Mouse (Mus musculus) midbrain, embryonic 12.5 days (tissue): ENCODE data around the gene Gm21477. TPM values are rescaled to one million over a fixed set of nuclear protein-coding genes. Genes with fewer than 3 reads are reported as not detected.
"Not testable (repeated sequence)": the region's sequence is repeated elsewhere in the genome, so short reads cannot be mapped to it uniquely, and the experiment has no call there.

Source experiments
- ATAC-seq: fragments of 200-750 bp; cut with Nextera tagmentation; 2 replicates; pipeline ENCODE4 v1.8.0; 2017; ENCODE audit warnings: low read depth, moderate TSS enrichment, moderate library complexity; ENCODE audit not compliant: low FRiP score
- H3K27ac ChIP-seq: fragments of 300-500 bp; sonication (generic); replicated peaks from 2 replicates; pipeline ENCODE4 v1.5.1; 2016; ENCODE audit warnings: mild to moderate bottlenecking
- H3K27me3 ChIP-seq: fragments of 300-500 bp; sonication (generic); 2 replicates; pipeline ENCODE4 v1.6.1; 2016; ENCODE audit warnings: mild to moderate bottlenecking
- H3K36me3 ChIP-seq: fragments of 300-500 bp; sonication (generic); 2 replicates; pipeline ENCODE4 v1.6.1; 2016
- H3K4me1 ChIP-seq: fragments of 300-500 bp; sonication (generic); 2 replicates; pipeline ENCODE4 v1.6.1; 2016
- H3K4me2 ChIP-seq: fragments of 300-500 bp; sonication (generic); replicated peaks from 2 replicates; pipeline ENCODE4 v1.6.1; 2016; ENCODE audit warnings: mild to moderate bottlenecking, moderate library complexity
- H3K4me3 ChIP-seq: fragments of 300-500 bp; sonication (generic); 2 replicates; pipeline ENCODE4 v1.5.1; 2016; ENCODE audit warnings: mild to moderate bottlenecking
- H3K9ac ChIP-seq: fragments of 300-500 bp; sonication (generic); replicated peaks from 2 replicates; pipeline ENCODE4 v1.6.1; 2016; ENCODE audit warnings: mild to moderate bottlenecking, moderate library complexity
- H3K9me3 ChIP-seq: fragments of 300-500 bp; sonication (generic); 2 replicates; pipeline ENCODE4 v1.6.1; 2016; ENCODE audit warnings: mild to moderate bottlenecking
- WGBS: fragments of 180-500 bp; shearing (Covaris S2); methylation state at CpG from one replicate; pipeline ENCODE4 v1.1.7; 2016; 5-methylcytosine and 5-hydroxymethylcytosine counted together
- polyA plus RNA-seq: library from polyadenylated mRNA; unstranded; fragments of >200 nt; fragmentation: Nextera tagmentation; extraction: Ambion mirVana; gene quantifications from 2 replicates; pipeline ENCODE4 v1.2.1, GENCODE M21; 2016

Gm21477 gene
- not detected in 2 replicates for polyA plus RNA-seq

- not testable (repeated sequence) for H3K4me2 ChIP-seq, H3K9ac ChIP-seq, H3K4me1 ChIP-seq, H3K9me3 ChIP-seq, H3K27me3 ChIP-seq, ATAC-seq, H3K36me3 ChIP-seq, H3K27ac ChIP-seq, H3K4me3 ChIP-seq
- no CpG with 5 or more reads among the region's 6 CpGs for WGBS
Observed at GRCm38 (mm10) chrY:87116521-87116920, at the start of gene Gm21477. Gm21477 (plus strand) TSS chrY:87116821.
